Mouse (Mus musculus): ENCODE measurements around the gene 4933407L21Rik. TPM values are rescaled to one million over a fixed set of nuclear protein-coding genes. Genes with fewer than 3 reads are reported as not detected.

4933407L21Rik gene
- polyA plus RNA-seq, 1 experiment: not detected

DNA sequence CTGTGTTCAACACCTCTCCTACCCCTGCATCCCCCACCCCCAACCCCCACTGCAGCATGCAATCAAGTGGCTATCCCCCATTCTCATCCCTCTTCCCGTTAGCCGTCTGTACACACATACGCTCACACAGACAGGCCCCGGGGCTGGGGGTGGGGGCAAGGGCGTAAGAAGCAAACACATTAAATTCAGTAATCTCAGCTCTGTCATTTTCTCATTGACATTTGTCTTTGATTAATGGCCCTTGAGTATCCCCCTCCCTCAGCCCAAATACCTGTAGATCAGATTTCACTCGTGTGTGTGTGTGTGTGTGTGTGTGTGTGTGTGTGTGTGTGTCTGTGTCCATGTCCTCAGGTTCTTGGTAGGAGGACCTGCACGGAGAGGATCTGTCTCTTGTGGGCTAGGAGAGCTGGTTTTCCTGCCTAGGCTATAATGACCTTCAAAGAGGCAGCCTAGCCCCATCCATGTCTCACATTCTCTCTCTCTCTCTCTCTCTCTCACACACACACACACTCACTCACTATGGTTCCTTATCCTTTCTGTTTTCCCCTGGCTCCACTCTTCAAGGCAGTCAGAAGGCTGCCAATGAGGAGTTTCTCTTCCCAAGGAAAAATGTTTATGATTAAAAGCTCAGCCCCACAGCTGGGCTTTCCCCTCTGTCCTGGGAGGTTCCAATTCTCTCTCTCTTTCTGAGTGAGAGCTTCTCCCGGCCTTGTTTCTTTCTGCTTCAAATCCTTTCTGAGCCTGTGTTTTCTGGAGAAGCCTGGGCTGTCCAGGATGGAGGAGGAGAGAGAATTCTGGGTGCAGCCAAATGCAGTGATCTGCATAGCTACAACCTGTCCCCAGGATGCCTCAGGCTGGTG is 30.2 kb upstream of the 4933407L21Rik start:
- H3K27ac ChIP-seq (ENCODE audit: insufficient read depth, low read length): peak overlapping the region; percentile 6; the same call in 1 of the 2 replicates
- H3K4me3 ChIP-seq (ENCODE audit: insufficient read depth, low read length): no peak overlapping the region
- H3K4me1 ChIP-seq (ENCODE audit: control insufficient read depth, insufficient read depth, low read length): peaks cover 8% of the 10 kb centered on the region
- TF ChIP-seq POLR2A (IDR thresholded peaks at IDR 0.05; ENCODE audit: low read depth, low read length) (no peak), CTCF (IDR thresholded peaks at IDR 0.05; ENCODE audit: borderline replicate concordance, insufficient read depth, low read length) (no peak)

DNA sequence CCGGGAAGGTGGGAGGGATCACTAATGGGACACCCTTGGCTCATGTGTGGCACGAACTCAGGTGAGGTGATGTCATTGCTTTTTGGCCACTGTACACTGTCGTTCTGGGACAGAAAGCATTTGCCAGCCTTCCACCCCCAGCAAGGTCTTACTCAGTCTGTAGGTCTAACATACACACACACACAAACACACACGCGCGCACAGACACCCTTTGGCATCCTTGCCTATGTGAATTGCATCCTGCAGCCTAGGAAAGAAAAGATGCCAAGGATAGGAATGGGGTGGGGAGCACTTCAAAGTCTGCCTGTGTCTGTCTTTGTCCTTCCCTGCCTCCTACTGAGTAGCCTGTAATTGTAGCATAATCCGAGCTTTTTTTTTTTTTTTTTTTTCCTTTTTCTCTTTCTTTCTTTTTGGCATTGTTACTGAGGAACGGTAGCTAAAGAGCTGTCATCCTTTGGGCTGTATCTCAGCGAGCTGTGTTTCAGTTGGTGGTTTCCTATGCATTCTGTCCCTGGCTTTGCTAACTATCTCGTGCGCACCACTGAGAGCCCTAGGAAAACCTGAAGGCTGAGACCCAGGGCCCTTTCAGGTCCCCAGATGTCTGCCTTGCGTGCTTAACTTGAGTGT is 29.4 kb upstream of the 4933407L21Rik start:
- Histone ChIP-seq H3K4me1 (ENCODE audit: control insufficient read depth, insufficient read depth, low read length) (peaks cover 8% of the 10 kb centered on the region), H3K4me3 (ENCODE audit: insufficient read depth, low read length) (no peak overlapping the region), H3K27ac (ENCODE audit: insufficient read depth, low read length) (no peak overlapping the region)
- TF ChIP-seq CTCF (IDR thresholded peaks at IDR 0.05; ENCODE audit: borderline replicate concordance, insufficient read depth, low read length) (no peak), POLR2A (IDR thresholded peaks at IDR 0.05; ENCODE audit: low read depth, low read length) (no peak)

DNA sequence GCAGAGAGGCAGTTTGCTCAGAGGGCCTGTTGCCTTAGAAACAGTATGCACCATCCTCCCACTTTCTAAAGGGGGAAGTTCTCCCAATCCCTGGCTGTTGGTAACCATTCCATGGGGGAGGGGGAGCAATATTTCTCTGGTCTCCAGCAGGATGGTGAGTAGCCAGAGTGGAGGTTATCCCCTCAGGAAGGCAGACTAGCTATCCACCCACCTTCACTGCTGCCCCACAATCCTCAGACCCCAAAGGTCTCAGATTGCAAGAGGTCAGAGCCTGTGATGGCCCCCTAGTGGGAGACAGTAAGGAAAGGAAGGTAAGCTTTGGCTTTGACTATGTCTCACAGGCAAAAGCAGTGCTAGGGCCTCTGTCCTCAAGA is 28.9 kb upstream of the 4933407L21Rik start:
- TF ChIP-seq CTCF (IDR thresholded peaks at IDR 0.05; ENCODE audit: borderline replicate concordance, insufficient read depth, low read length): no peak
- no peak for TF ChIP-seq POLR2A (IDR thresholded peaks at IDR 0.05; ENCODE audit: low read depth, low read length)
- no peak overlapping the region for H3K27ac ChIP-seq (ENCODE audit: insufficient read depth, low read length)

DNA sequence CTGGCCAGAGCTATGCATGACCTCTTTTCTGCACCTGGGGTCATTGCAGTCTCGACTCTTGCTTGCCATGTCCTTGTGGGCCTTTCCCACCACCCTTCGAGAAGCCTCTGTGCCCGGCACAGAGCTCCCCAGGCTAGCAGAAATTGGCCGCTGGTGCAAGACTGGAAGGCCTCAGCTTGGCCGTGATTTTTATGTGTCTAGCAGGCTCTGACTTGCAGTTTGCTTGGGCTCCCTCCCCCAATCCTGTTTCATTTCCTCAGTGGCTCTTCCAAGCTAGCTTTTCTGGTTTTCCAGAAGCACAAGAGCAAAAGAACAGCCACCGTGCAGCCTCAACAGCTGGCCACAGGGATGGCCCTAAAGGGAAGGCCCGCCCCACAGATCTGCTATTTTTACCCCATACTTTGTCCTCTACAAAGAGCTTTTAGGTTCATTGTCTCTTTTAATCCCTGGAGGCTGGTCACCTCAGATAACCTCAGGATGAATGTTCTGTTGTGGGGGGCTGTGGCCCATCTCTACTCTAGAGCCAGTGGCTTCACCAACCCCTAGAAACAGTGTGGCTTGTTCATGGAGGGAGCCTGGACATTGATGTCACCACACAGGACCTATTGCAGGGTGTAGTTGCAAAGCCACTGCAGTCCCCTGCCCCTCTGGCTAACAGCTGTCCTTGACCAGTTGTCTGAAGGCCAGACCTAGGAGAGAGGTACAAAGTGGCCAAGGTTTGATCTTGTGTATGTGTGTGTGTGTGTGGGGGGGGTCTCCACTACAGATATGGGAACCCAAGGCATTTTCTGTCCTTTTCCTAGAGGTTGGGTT is 27.6 kb upstream of the 4933407L21Rik start:
- no peak overlapping the region for H3K27ac ChIP-seq (ENCODE audit: insufficient read depth, low read length)
- no peak overlapping the region for H3K4me3 ChIP-seq (ENCODE audit: insufficient read depth, low read length)
- H3K4me1 ChIP-seq (ENCODE audit: control insufficient read depth, insufficient read depth, low read length): peaks cover 8% of the 10 kb centered on the region
- TF ChIP-seq CTCF (IDR thresholded peaks at IDR 0.05; ENCODE audit: borderline replicate concordance, insufficient read depth, low read length) (no peak), POLR2A (IDR thresholded peaks at IDR 0.05; ENCODE audit: low read depth, low read length) (no peak)

More for the DNA sequence above, 28.9 kb upstream of the 4933407L21Rik start:
- H3K4me1 ChIP-seq (ENCODE audit: control insufficient read depth, insufficient read depth, low read length): peaks cover 8% of the 10 kb centered on the region
- H3K4me3 ChIP-seq (ENCODE audit: insufficient read depth, low read length): no peak overlapping the region

DNA sequence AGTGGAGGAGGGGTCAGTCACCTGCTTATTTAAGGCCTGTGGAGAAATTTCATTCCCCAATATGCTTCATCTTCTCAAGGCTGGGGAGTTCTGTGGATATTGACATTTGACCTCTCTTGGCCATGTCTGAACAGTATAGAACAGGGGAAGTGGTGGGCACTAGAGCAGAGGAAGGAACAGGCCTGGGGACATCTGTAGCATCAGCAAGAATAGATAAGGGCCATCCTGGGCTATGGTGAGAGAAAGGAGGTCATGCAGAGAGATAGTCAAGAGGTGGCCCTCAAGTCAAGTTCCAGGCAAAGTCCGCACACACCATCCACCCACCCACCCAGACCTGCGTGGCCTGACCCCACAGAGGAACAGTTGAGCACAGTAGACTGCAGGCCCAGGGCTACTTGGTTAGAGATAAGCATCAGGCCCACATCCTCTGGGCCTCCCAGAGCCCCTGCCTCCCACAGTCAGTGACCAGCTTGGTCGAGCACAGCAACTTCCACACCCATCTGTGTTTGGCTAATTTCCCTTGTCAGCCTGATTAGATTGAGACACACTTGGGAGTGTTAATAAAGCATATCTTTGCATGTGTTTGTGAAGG is 26.7 kb upstream of the 4933407L21Rik start:
- no peak for TF ChIP-seq CTCF (IDR thresholded peaks at IDR 0.05; ENCODE audit: borderline replicate concordance, insufficient read depth, low read length)
- TF ChIP-seq POLR2A (IDR thresholded peaks at IDR 0.05; ENCODE audit: low read depth, low read length): no peak
- Histone ChIP-seq H3K4me3 (ENCODE audit: insufficient read depth, low read length) (no peak overlapping the region), H3K27ac (ENCODE audit: insufficient read depth, low read length) (no peak overlapping the region), H3K4me1 (ENCODE audit: control insufficient read depth, insufficient read depth, low read length) (peaks cover 8% of the 10 kb centered on the region)

DNA sequence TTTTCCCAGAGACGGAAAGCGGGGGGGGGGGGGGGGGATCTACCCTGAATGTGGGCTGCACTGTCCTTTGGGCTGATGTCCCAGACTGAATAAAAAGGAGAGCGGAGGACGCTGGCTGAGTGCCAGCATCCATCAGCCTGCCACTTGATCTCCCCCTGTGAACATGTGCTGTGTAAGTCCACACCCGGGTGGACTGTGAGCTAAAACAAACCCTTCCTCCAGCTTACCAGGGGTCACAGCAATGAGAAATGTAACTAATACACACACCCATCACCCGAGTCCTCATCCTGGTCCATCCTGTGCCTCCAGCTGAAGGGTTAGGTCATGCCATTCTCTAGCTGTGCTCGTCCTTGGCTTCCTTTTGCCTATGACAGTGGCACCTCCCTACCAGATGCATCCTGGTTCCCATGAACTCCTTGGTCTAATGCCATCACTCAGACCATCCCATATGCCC is 26.1 kb upstream of the 4933407L21Rik start:
- no peak overlapping the region for H3K4me3 ChIP-seq (ENCODE audit: insufficient read depth, low read length)
- TF ChIP-seq CTCF (IDR thresholded peaks at IDR 0.05; ENCODE audit: borderline replicate concordance, insufficient read depth, low read length) (no peak), POLR2A (IDR thresholded peaks at IDR 0.05; ENCODE audit: low read depth, low read length) (no peak)
- no peak overlapping the region for H3K27ac ChIP-seq (ENCODE audit: insufficient read depth, low read length)

DNA sequence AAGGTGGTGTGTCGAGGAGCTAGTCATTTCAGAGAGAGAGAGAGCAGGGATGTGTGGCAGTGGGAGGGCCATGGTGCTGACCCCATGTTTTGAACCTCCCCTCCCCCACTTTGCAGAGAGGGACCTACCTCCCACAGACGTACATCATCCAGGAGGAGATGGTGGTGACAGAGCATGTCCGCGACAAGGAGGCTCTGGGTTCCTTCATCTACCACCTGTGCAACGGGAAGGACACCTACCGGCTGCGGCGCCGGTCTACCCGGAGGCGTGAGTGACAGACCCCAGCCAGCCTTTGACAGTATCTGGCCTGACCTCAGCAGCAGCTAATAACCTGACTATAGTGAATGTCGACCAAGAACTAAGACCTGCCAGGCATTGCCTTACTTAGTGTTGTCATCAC is 21.4 kb upstream of the 4933407L21Rik start:
- TF ChIP-seq CTCF (IDR thresholded peaks at IDR 0.05; ENCODE audit: borderline replicate concordance, insufficient read depth, low read length) (no peak), POLR2A (IDR thresholded peaks at IDR 0.05; ENCODE audit: low read depth, low read length) (no peak)
- Histone ChIP-seq H3K4me1 (ENCODE audit: control insufficient read depth, insufficient read depth, low read length) (no peaks in the 10 kb centered on the region), H3K4me3 (ENCODE audit: insufficient read depth, low read length) (no peak overlapping the region), H3K27ac (ENCODE audit: insufficient read depth, low read length) (no peak overlapping the region)

More for the DNA sequence above, 26.1 kb upstream of the 4933407L21Rik start:
- H3K4me1 ChIP-seq (ENCODE audit: control insufficient read depth, insufficient read depth, low read length): peaks cover 8% of the 10 kb centered on the region

DNA sequence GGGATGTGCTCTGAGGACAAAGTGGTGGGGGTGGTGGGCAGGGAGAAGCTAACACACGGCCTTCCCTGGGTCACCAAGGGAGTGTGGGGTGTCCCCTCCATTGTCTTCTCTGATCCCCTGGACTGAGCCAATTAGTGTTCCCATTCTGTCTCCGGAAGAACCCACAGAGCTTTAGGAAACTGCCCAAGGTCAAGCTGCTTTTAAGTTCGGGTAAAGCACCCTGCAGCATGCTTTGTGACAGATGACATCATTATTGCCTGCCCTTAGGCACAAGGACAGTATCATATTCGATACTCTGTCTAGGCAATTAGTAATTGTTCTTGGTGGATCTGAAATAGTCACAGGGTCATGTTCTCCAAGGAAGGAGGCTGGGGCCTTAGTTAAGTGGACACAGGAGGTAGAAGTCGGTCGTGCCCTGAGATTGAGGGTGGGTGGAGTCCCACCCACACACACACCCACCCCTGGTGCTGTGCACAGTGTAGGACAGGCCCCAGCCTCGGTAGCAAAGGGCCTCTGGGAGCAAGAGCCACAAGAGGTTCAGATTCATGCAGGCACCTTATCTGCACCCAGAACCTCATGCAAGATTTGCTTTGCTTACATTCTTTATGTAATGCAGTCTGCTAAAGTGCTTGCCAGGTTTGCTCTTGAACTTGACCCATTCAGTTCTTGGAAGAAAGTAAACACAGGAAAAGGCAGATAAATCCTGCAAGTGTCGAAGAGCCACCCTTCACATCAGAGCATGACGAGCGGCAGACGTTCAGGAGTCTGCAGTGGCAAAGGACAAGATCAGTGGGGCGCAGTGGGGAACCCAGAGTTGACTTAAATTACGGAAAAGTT is 19.3 kb upstream of the 4933407L21Rik start:
- no peaks in the 10 kb centered on the region for H3K4me1 ChIP-seq (ENCODE audit: control insufficient read depth, insufficient read depth, low read length)
- TF ChIP-seq POLR2A (IDR thresholded peaks at IDR 0.05; ENCODE audit: low read depth, low read length) (no peak), CTCF (IDR thresholded peaks at IDR 0.05; ENCODE audit: borderline replicate concordance, insufficient read depth, low read length) (no peak)

More for the DNA sequence above, 19.3 kb upstream of the 4933407L21Rik start:
- H3K4me3 ChIP-seq (ENCODE audit: insufficient read depth, low read length): no peak overlapping the region
- H3K27ac ChIP-seq (ENCODE audit: insufficient read depth, low read length): no peak overlapping the region

All from embryonic fibroblast, embryonic 13.5 days (primary cell).